Mouse (Mus musculus) kidney, embryonic 15.5 days (tissue): Measurements from ENCODE around the gene Dnajc28. TPM values are rescaled to one million over a fixed set of nuclear protein-coding genes. Genes with fewer than 3 reads are reported as not detected.
A peak's percentile ranks its signal among the peaks of the same experiment; 100 is the strongest.
"Not testable (repeated sequence)": the region's sequence is repeated elsewhere in the genome, so short reads cannot be mapped to it uniquely, and the experiment has no call there.

Source experiments
- ATAC-seq: fragments of 200-750 bp; cut with Nextera tagmentation; replicated peaks from 2 replicates; pipeline ENCODE4 v1.8.0; 2017; ENCODE audit warnings: moderate TSS enrichment; ENCODE audit not compliant: low FRiP score
- H3K27ac ChIP-seq: fragments of 300-500 bp; sonication (generic); 2 replicates; pipeline ENCODE4 v1.5.1; 2015; ENCODE audit warnings: mild to moderate bottlenecking, inconsistent platforms
- H3K27me3 ChIP-seq: fragments of 300-500 bp; sonication (generic); 2 replicates; pipeline ENCODE4 v1.6.1; 2015; ENCODE audit warnings: inconsistent platforms
- H3K36me3 ChIP-seq: fragments of 300-500 bp; sonication (generic); 2 replicates; pipeline ENCODE4 v1.6.1; 2015; ENCODE audit warnings: inconsistent platforms
- H3K4me1 ChIP-seq: fragments of 300-500 bp; sonication (generic); 2 replicates; pipeline ENCODE4 v1.6.1; 2015; ENCODE audit warnings: inconsistent platforms
- H3K4me2 ChIP-seq: fragments of 300-500 bp; sonication (generic); 2 replicates; pipeline ENCODE4 v1.6.1; 2015; ENCODE audit warnings: moderate library complexity, mild to moderate bottlenecking, inconsistent platforms
- H3K4me3 ChIP-seq: fragments of 300-500 bp; sonication (generic); replicated peaks from 2 replicates; pipeline ENCODE4 v1.5.1; 2015; ENCODE audit warnings: mild to moderate bottlenecking, inconsistent platforms
- H3K9ac ChIP-seq: fragments of 300-500 bp; sonication (generic); 2 replicates; pipeline ENCODE4 v1.6.1; 2015; ENCODE audit warnings: mild to moderate bottlenecking, inconsistent platforms
- H3K9me3 ChIP-seq: fragments of 300-500 bp; sonication (generic); replicated peaks from 2 replicates; pipeline ENCODE4 v1.6.1; 2016; ENCODE audit warnings: inconsistent platforms
- WGBS: fragments of 180-500 bp; shearing (Covaris S2); methylation state at CpG from one replicate; pipeline ENCODE4 v1.1.7; 2015; ENCODE audit warnings: mixed read lengths; 5-methylcytosine and 5-hydroxymethylcytosine counted together
- polyA plus RNA-seq: library from polyadenylated mRNA; unstranded; fragments of >200 nt; fragmentation: Nextera tagmentation; extraction: Ambion mirVana; gene quantifications from 2 replicates; pipeline ENCODE4 v1.2.1, GENCODE M21; 2015

Dnajc28 gene
- polyA plus RNA-seq, 1 experiment from 2014 or later, result 3.0 TPM

- Histone ChIP-seq H3K27ac (peak within 1 kb of the TSS; percentile 99), H3K36me3 (peaks cover 25% of the 10 kb centered on the region), H3K4me2 (peak within 1 kb of the TSS; percentile 97), H3K9me3 (no peaks in the 10 kb centered on the region), H3K9ac (peak within 1 kb of the TSS; percentile 82), H3K27me3 (no peaks in the 10 kb centered on the region), H3K4me3 (peak within 1 kb of the TSS; percentile 87), H3K4me1 (peaks cover 15% of the 10 kb centered on the region)
- ATAC-seq, result peak; percentile 96
- WGBS, result under 1% methylated on average over 69 of the region's 70 CpGs
Observed at GRCm38 (mm10) chr16:91647461-91648219, 28.8 kb upstream of the Dnajc28 start, which contains the start of gene Son. TSS of gene Son (plus strand) at chr16:91647506.

GRCm38 (mm10) chr16:91646681-91647419, 28.0 kb upstream of the Dnajc28 start, which contains the start of gene Gart:
TSS of gene Gart (minus strand) at chr16:91646952.
- Histone ChIP-seq H3K27me3 (no peaks in the 10 kb centered on the region), H3K4me2 (peak within 1 kb of the TSS; percentile 97), H3K36me3 (peaks cover 25% of the 10 kb centered on the region), H3K27ac (peak within 1 kb of the TSS; percentile 99), H3K4me1 (peaks cover 13% of the 10 kb centered on the region), H3K9me3 (no peaks in the 10 kb centered on the region), H3K9ac (peak within 1 kb of the TSS; percentile 82), H3K4me3 (peak within 1 kb of the TSS; percentile 87)
- WGBS, result under 1% methylated on average over 59 of the region's 59 CpGs
- peak; percentile 91 for ATAC-seq

GRCm38 (mm10) chr16:91645995-91646602, 27.3 kb upstream of the Dnajc28 start:
- H3K36me3 ChIP-seq, result peaks cover 27% of the 10 kb centered on the region
- H3K4me2 ChIP-seq, result peak overlapping the region; percentile 97
- H3K9me3 ChIP-seq, result no peaks in the 10 kb centered on the region
- H3K4me1 ChIP-seq, result peaks cover 13% of the 10 kb centered on the region
- H3K4me3 ChIP-seq, result peak overlapping the region; percentile 87
- WGBS, result 1% methylated on average over 11 of the region's 11 CpGs
- peak overlapping the region; percentile 99 for H3K27ac ChIP-seq
- H3K9ac ChIP-seq, result peak overlapping the region; percentile 82
- ATAC-seq, result no peak
- no peaks in the 10 kb centered on the region for H3K27me3 ChIP-seq

- H3K9ac ChIP-seq, ATAC-seq, H3K27me3 ChIP-seq, H3K9me3 ChIP-seq, H3K4me3 ChIP-seq, H3K27ac ChIP-seq: not testable (repeated sequence)
- peaks cover 13% of the 10 kb centered on the region for H3K4me1 ChIP-seq
- H3K36me3 ChIP-seq, result peaks cover 29% of the 10 kb centered on the region
- peak overlapping the region; percentile 97; the same call in 1 of the 2 replicates for H3K4me2 ChIP-seq
- WGBS, result 80% methylated on average over 1 of the region's 2 CpGs
Observed at GRCm38 (mm10) chr16:91645420-91645819, 26.6 kb upstream of the Dnajc28 start.

- no peak for ATAC-seq
Observed at GRCm38 (mm10) chr16:91644901-91645300, 26.1 kb upstream of the Dnajc28 start.

GRCm38 (mm10) chr16:91640171-91640570, 21.3 kb upstream of the Dnajc28 start:
- H3K4me2 ChIP-seq, result no peak overlapping the region
- H3K36me3 ChIP-seq, result peaks cover 82% of the 10 kb centered on the region
- no peaks in the 10 kb centered on the region for H3K9me3 ChIP-seq
- WGBS, result 95% methylated on average over 8 of the region's 8 CpGs
- H3K27ac ChIP-seq, result no peak overlapping the region
- H3K4me1 ChIP-seq, result peaks cover 6% of the 10 kb centered on the region
- no peaks in the 10 kb centered on the region for H3K27me3 ChIP-seq
- no peak overlapping the region for H3K4me3 ChIP-seq
- no peak overlapping the region for H3K9ac ChIP-seq
- no peak for ATAC-seq

More at GRCm38 (mm10) chr16:91644901-91645300, 26.1 kb upstream of the Dnajc28 start:
- H3K27ac ChIP-seq, result 0 out of 2 replicates have a peak overlapping the region, but pooled peaks have one; percentile 15
- peaks cover 35% of the 10 kb centered on the region for H3K36me3 ChIP-seq
- H3K27me3 ChIP-seq, result no peaks in the 10 kb centered on the region
- H3K4me1 ChIP-seq, result peaks cover 11% of the 10 kb centered on the region
- 74% methylated on average over 2 of the region's 2 CpGs for WGBS
- H3K4me3 ChIP-seq, result no peak overlapping the region
- H3K4me2 ChIP-seq, result 0 out of 2 replicates have a peak overlapping the region, but pooled peaks have one; percentile 17
- no peak overlapping the region for H3K9ac ChIP-seq
- H3K9me3 ChIP-seq, result no peaks in the 10 kb centered on the region

GRCm38 (mm10) chr16:91639636-91640035, 20.8 kb upstream of the Dnajc28 start:
- H3K9ac ChIP-seq, result no peak overlapping the region

GRCm38 (mm10) chr16:91639161-91639560, 20.3 kb upstream of the Dnajc28 start:
- Histone ChIP-seq H3K4me2 (no peak overlapping the region), H3K9me3 (no peaks in the 10 kb centered on the region), H3K27me3 (no peaks in the 10 kb centered on the region), H3K27ac (no peak overlapping the region), H3K4me3 (no peak overlapping the region), H3K4me1 (no peaks in the 10 kb centered on the region), H3K36me3 (peaks cover 91% of the 10 kb centered on the region), H3K9ac (no peak overlapping the region)
- WGBS, result 89% methylated on average over 5 of the region's 5 CpGs
- ATAC-seq, result no peak

More at GRCm38 (mm10) chr16:91639636-91640035, 20.8 kb upstream of the Dnajc28 start:
- no peak overlapping the region for H3K4me2 ChIP-seq
- no peak overlapping the region for H3K4me3 ChIP-seq
- peaks cover 86% of the 10 kb centered on the region for H3K36me3 ChIP-seq
- H3K4me1 ChIP-seq, result peaks cover 2% of the 10 kb centered on the region
- no peaks in the 10 kb centered on the region for H3K9me3 ChIP-seq
- no peak for ATAC-seq
- 94% methylated on average over 2 of the region's 2 CpGs for WGBS
- H3K27ac ChIP-seq, result no peak overlapping the region
- no peaks in the 10 kb centered on the region for H3K27me3 ChIP-seq

GRCm38 (mm10) chr16:91633641-91634040, 14.8 kb upstream of the Dnajc28 start:
- no peak overlapping the region for H3K9ac ChIP-seq
- no peak overlapping the region for H3K27ac ChIP-seq
- ATAC-seq, result no peak
- H3K9me3 ChIP-seq, result no peaks in the 10 kb centered on the region
- no peaks in the 10 kb centered on the region for H3K27me3 ChIP-seq
- peaks cover 97% of the 10 kb centered on the region for H3K36me3 ChIP-seq
- no peak overlapping the region for H3K4me3 ChIP-seq
- H3K4me1 ChIP-seq, result no peaks in the 10 kb centered on the region
- WGBS, result 90% methylated on average over 12 of the region's 12 CpGs
- H3K4me2 ChIP-seq, result no peak overlapping the region

GRCm38 (mm10) chr16:91632940-91633339, 14.1 kb upstream of the Dnajc28 start:
- Histone ChIP-seq H3K27ac (no peak overlapping the region), H3K9ac (no peak overlapping the region), H3K4me3 (no peak overlapping the region), H3K9me3 (no peaks in the 10 kb centered on the region), H3K36me3 (peaks cover 97% of the 10 kb centered on the region), H3K4me2 (no peak overlapping the region), H3K4me1 (no peaks in the 10 kb centered on the region), H3K27me3 (no peaks in the 10 kb centered on the region)
- ATAC-seq, result no peak
- 95% methylated on average over 7 of the region's 7 CpGs for WGBS

GRCm38 (mm10) chr16:91632439-91632838, 13.6 kb upstream of the Dnajc28 start:
- H3K9ac ChIP-seq, result no peak overlapping the region
- H3K27me3 ChIP-seq, result no peaks in the 10 kb centered on the region
- no peak overlapping the region for H3K27ac ChIP-seq
- ATAC-seq, result no peak
- H3K4me3 ChIP-seq, result no peak overlapping the region
- H3K4me2 ChIP-seq, result no peak overlapping the region
- H3K36me3 ChIP-seq, result peaks cover 97% of the 10 kb centered on the region
- no peaks in the 10 kb centered on the region for H3K4me1 ChIP-seq
- 88% methylated on average over 5 of the region's 5 CpGs for WGBS
- no peaks in the 10 kb centered on the region for H3K9me3 ChIP-seq

GRCm38 (mm10) chr16:91630584-91630983, 11.8 kb upstream of the Dnajc28 start:
- H3K9me3 ChIP-seq, result no peaks in the 10 kb centered on the region
- H3K27ac ChIP-seq, result no peak overlapping the region
- no peaks in the 10 kb centered on the region for H3K4me1 ChIP-seq
- no peak overlapping the region for H3K9ac ChIP-seq
- ATAC-seq, result no peak
- no peak overlapping the region for H3K4me3 ChIP-seq
- peaks cover 96% of the 10 kb centered on the region for H3K36me3 ChIP-seq
- no peaks in the 10 kb centered on the region for H3K27me3 ChIP-seq
- H3K4me2 ChIP-seq, result no peak overlapping the region
- 74% methylated on average over 1 of the region's 1 CpGs for WGBS
